Mouse (Mus musculus): ENCODE results near the gene Ndufa12. TPM values are rescaled to one million over a fixed set of nuclear protein-coding genes. Genes with fewer than 3 reads are reported as not detected.
A peak's percentile ranks its signal among the peaks of the same experiment; 100 is the strongest.

The Ndufa12 gene
- total and polyA plus RNA-seq, 3 experiments, result 137 to 276 TPM; not detected in 1

- H3K27me3 ChIP-seq (ENCODE audit: control insufficient read depth in 1 of 2, insufficient read depth in 2 of 2, low read length in 2 of 2), result no peaks in the 10 kb centered on the region
- peaks cover 4 to 5% of the 10 kb centered on the region in 2 experiments for H3K36me3 ChIP-seq (ENCODE audit: control insufficient read depth in 1 of 2, insufficient read depth in 2 of 2, low read length in 2 of 2)
- no peaks in the 10 kb centered on the region for H3K9me3 ChIP-seq (replicated peaks; ENCODE audit: insufficient read depth, low read length)
- no peak overlapping the region for H3K27ac ChIP-seq (ENCODE audit: control insufficient read depth, low read depth, low read length)
- H3K9ac ChIP-seq (ENCODE audit: control insufficient read depth, low read depth, low read length, poor library complexity, severe bottlenecking), result no peak overlapping the region
- TF ChIP-seq TCF12 (IDR thresholded peaks at IDR 0.05; ENCODE audit: low read depth, low read length) (no peak), POLR2AphosphoS5 (IDR thresholded peaks at IDR 0.05; ENCODE audit: borderline replicate concordance, low read depth, low read length) (no peak), GABPA (IDR thresholded peaks at IDR 0.05; ENCODE audit: low read depth, low read length) (no peak), TBP (IDR thresholded peaks at IDR 0.05; ENCODE audit: low read depth, low read length) (no peak), BHLHE40 (IDR thresholded peaks at IDR 0.05; ENCODE audit: borderline replicate concordance, low read depth, low read length) (no peak), MXI1 (IDR thresholded peaks at IDR 0.05; ENCODE audit: low read depth, low read length) (no peak), RCOR1 (IDR thresholded peaks at IDR 0.05; ENCODE audit: low read depth, low read length) (no peak), ZC3H11A (IDR thresholded peaks at IDR 0.05; ENCODE audit: low read depth, low read length) (no peak), JUND (IDR thresholded peaks at IDR 0.05; ENCODE audit: low read depth, low read length) (no peak), MAZ (IDR thresholded peaks at IDR 0.05; ENCODE audit: low read depth, low read length) (no peak), USF1 (IDR thresholded peaks at IDR 0.05; ENCODE audit: low read depth, low read length) (no peak), USF2 (IDR thresholded peaks at IDR 0.05; ENCODE audit: borderline replicate concordance in 1 of 2, insufficient read depth in 1 of 2, low read depth in 1 of 2, low read length in 2 of 2) (no peak), HCFC1 (IDR thresholded peaks at IDR 0.05; ENCODE audit: low read depth, low read length) (no peak)
- DNase-seq (ENCODE audit: low read depth, low spot score), result no peak
- no peaks in the 10 kb centered on the region for H3K79me2 ChIP-seq (ENCODE audit: control insufficient read depth, insufficient read depth, low read length, poor library complexity)
- no peak overlapping the region for H3K4me3 ChIP-seq (ENCODE audit: control insufficient read depth in 1 of 2, insufficient read depth in 1 of 2, low read depth in 2 of 2, low read length in 2 of 2)
- H3K4me1 ChIP-seq (ENCODE audit: control insufficient read depth in 1 of 2, insufficient read depth in 2 of 2, low read length in 2 of 2), result peaks cover 1 to 2% of the 10 kb centered on the region in 2 experiments; a peak in 3 of 4 replicates
Measured at GRCm38 (mm10) chr10:94159406-94159805, 39.1 kb upstream of the Ndufa12 start.

- H3K27me3 ChIP-seq (ENCODE audit: control insufficient read depth in 1 of 2, insufficient read depth in 2 of 2, low read length in 2 of 2), result no peaks in the 10 kb centered on the region
- no peak overlapping the region for H3K9ac ChIP-seq (ENCODE audit: control insufficient read depth, low read depth, low read length, poor library complexity, severe bottlenecking)
- H3K9me3 ChIP-seq (replicated peaks; ENCODE audit: insufficient read depth, low read length), result no peaks in the 10 kb centered on the region
- H3K4me3 ChIP-seq (ENCODE audit: control insufficient read depth in 1 of 2, insufficient read depth in 1 of 2, low read depth in 2 of 2, low read length in 2 of 2), result no peak overlapping the region
- no peak overlapping the region for H3K27ac ChIP-seq (ENCODE audit: control insufficient read depth, low read depth, low read length)
- peaks cover 4 to 9% of the 10 kb centered on the region in 2 experiments for H3K36me3 ChIP-seq (ENCODE audit: control insufficient read depth in 1 of 2, insufficient read depth in 2 of 2, low read length in 2 of 2)
- peak; percentile 46 for DNase-seq (ENCODE audit: low read depth, low spot score)
- H3K79me2 ChIP-seq (ENCODE audit: control insufficient read depth, insufficient read depth, low read length, poor library complexity), result no peaks in the 10 kb centered on the region
- peaks cover 2 to 4% of the 10 kb centered on the region in 2 experiments; a peak in 3 of 4 replicates for H3K4me1 ChIP-seq (ENCODE audit: control insufficient read depth in 1 of 2, insufficient read depth in 2 of 2, low read length in 2 of 2)
- TF ChIP-seq RCOR1 (IDR thresholded peaks at IDR 0.05; ENCODE audit: low read depth, low read length) (no peak), UBTF (IDR thresholded peaks at IDR 0.05; ENCODE audit: borderline replicate concordance, insufficient read depth, low read depth, low read length) (no peak), POLR2A (IDR thresholded peaks at IDR 0.05; ENCODE audit: control insufficient read depth in 1 of 2, insufficient read depth in 1 of 2, low read depth in 1 of 2, low read length in 2 of 2, poor library complexity in 1 of 2) (no peak), BHLHE40 (IDR thresholded peaks at IDR 0.05; ENCODE audit: borderline replicate concordance, low read depth, low read length) (no peak), ETS1 (IDR thresholded peaks at IDR 0.05; ENCODE audit: low read depth, low read length) (no peak), ZKSCAN1 (IDR thresholded peaks at IDR 0.05; ENCODE audit: low read depth, low read length) (no peak), CHD1 (IDR thresholded peaks at IDR 0.05; ENCODE audit: low read depth, low read length) (no peak), TBP (IDR thresholded peaks at IDR 0.05; ENCODE audit: low read depth, low read length) (no peak), JUND (IDR thresholded peaks at IDR 0.05; ENCODE audit: low read depth, low read length) (no peak), MYB (IDR thresholded peaks at IDR 0.05; ENCODE audit: low read depth, low read length) (no peak), ELF1 (IDR thresholded peaks at IDR 0.05; ENCODE audit: low read depth, low read length) (no peak), SIN3A (IDR thresholded peaks at IDR 0.05; ENCODE audit: low read length) (no peak), MAX (IDR thresholded peaks at IDR 0.05; ENCODE audit: low read length) (no peak), TCF12 (IDR thresholded peaks at IDR 0.05; ENCODE audit: low read depth, low read length) (no peak)
Measured at GRCm38 (mm10) chr10:94161051-94161765, 37.3 kb upstream of the Ndufa12 start.

Data from MEL (cell line).